Mouse (Mus musculus) stomach, postnatal 0 days (tissue): ENCODE measurements around the gene Sfxn5. TPM values are rescaled to one million over a fixed set of nuclear protein-coding genes. Genes with fewer than 3 reads are reported as not detected.

Source experiments
- ATAC-seq: fragments of 200-750 bp; cut with Nextera tagmentation; 2 replicates; pipeline ENCODE4 v1.8.0; 2017; ENCODE audit not compliant: low FRiP score, low TSS enrichment
- DNase-seq: peaks from one replicate; pipeline ENCODE4 v3.0.0-alpha.2; 2016; ENCODE audit warnings: low spot score
- H3K27ac ChIP-seq: fragments of 300-500 bp; sonication (generic); replicated peaks from 2 replicates; pipeline ENCODE4 v1.5.1; 2014; ENCODE audit warnings: mild to moderate bottlenecking, control low read depth
- H3K27me3 ChIP-seq: fragments of 300-500 bp; sonication (generic); 2 replicates; pipeline ENCODE4 v1.6.1; 2014; ENCODE audit warnings: low read length; ENCODE audit not compliant: control insufficient read depth, insufficient read depth
- H3K36me3 ChIP-seq: fragments of 300-500 bp; sonication (generic); 2 replicates; pipeline ENCODE4 v1.6.1; 2014; ENCODE audit warnings: low read length, mixed read lengths; ENCODE audit not compliant: control insufficient read depth, insufficient read depth
- H3K4me1 ChIP-seq: fragments of 300-500 bp; sonication (generic); replicated peaks from 2 replicates; pipeline ENCODE4 v1.6.1; 2014; ENCODE audit warnings: antibody characterized with exemption; ENCODE audit not compliant: control insufficient read depth, insufficient read depth
- H3K4me2 ChIP-seq: fragments of 300-500 bp; sonication (generic); replicated peaks from 2 replicates; pipeline ENCODE4 v1.6.1; 2014; ENCODE audit warnings: low read depth, mild to moderate bottlenecking, control low read depth, moderate library complexity
- H3K4me3 ChIP-seq: fragments of 300-500 bp; sonication (generic); 2 replicates; pipeline ENCODE4 v1.5.1; 2014; ENCODE audit warnings: low read depth, low read length, control low read depth
- H3K9ac ChIP-seq: fragments of 300-500 bp; sonication (generic); 2 replicates; pipeline ENCODE4 v1.6.1; 2014; ENCODE audit warnings: mild to moderate bottlenecking, low read length, control low read depth, mixed read lengths
- H3K9me3 ChIP-seq: fragments of 300-500 bp; sonication (generic); 2 replicates; pipeline ENCODE4 v1.6.1; 2016; ENCODE audit warnings: low read length; ENCODE audit not compliant: control insufficient read depth
- CTCF ChIP-seq: IDR thresholded peaks from 2 replicates; pipeline ENCODE4 v1.5.1; 2016; ENCODE audit warnings: antibody characterized with exemption, low read depth, mild to moderate bottlenecking, moderate library complexity
- EP300 ChIP-seq: optimal IDR thresholded peaks from 2 replicates; pipeline ENCODE3; 2016; ENCODE audit warnings: antibody characterized with exemption
- WGBS: fragments of 180-500 bp; shearing (Covaris S2); extraction: QIAGEN DNeasy Blood & Tissue Kit; methylation state at CpG from one replicate; pipeline ENCODE4 v1.1.7; 2014; 5-methylcytosine and 5-hydroxymethylcytosine counted together
- microRNA-seq: library from miRNA; unstranded; fragments of <30 nt; microRNA quantifications from one replicate; pipeline ENCODE4, GENCODE M21; 2016
- polyA plus RNA-seq: library from polyadenylated mRNA; unstranded; fragments of >200 nt; fragmentation: Nextera tagmentation; extraction: Ambion mirVana; gene quantifications from 2 replicates; pipeline ENCODE4 v1.2.1, GENCODE M21; 2015

Gene Sfxn5
- polyA plus RNA-seq, 1 experiment from 2014 or later = 8.4 TPM

- 5% methylated on average over 33 of the region's 33 CpGs for WGBS
- Histone ChIP-seq H3K4me1 (no peaks in the 10 kb centered on the region), H3K27ac (no peak overlapping the region), H3K4me2 (no peak overlapping the region), H3K36me3 (no peaks in the 10 kb centered on the region), H3K9ac (no peak overlapping the region), H3K27me3 (peaks cover 25% of the 10 kb centered on the region), H3K4me3 (peak overlapping the region; percentile 16; the same call in 1 of the 2 replicates), H3K9me3 (no peaks in the 10 kb centered on the region)
- DNase-seq (no peak), ATAC-seq (no peak)
- no peak for TF ChIP-seq CTCF
- no peak for TF ChIP-seq EP300
Observed at GRCm38 (mm10) chr6:85186033-85186743, 147.0 kb downstream of the Sfxn5 start.

GRCm38 (mm10) chr6:85183951-85184350 is 149.3 kb downstream of the Sfxn5 start:
- TF ChIP-seq EP300 = no peak
- no peak for TF ChIP-seq CTCF
- Histone ChIP-seq H3K27me3 (peaks cover 13% of the 10 kb centered on the region), H3K27ac (no peak overlapping the region), H3K4me3 (no peak overlapping the region), H3K9me3 (no peaks in the 10 kb centered on the region), H3K9ac (no peak overlapping the region), H3K36me3 (no peaks in the 10 kb centered on the region), H3K4me2 (no peak overlapping the region), H3K4me1 (no peaks in the 10 kb centered on the region)
- DNase-seq (no peak), ATAC-seq (no peak)
- 61% methylated on average over 3 of the region's 3 CpGs for WGBS

GRCm38 (mm10) chr6:85180036-85180435 is 153.2 kb downstream of the Sfxn5 start:
- H3K36me3 ChIP-seq = no peaks in the 10 kb centered on the region
- no peaks in the 10 kb centered on the region for H3K4me1 ChIP-seq
- TF ChIP-seq CTCF (no peak), EP300 (no peak)
- WGBS = 54% methylated on average over 2 of the region's 2 CpGs
- H3K4me3 ChIP-seq = no peak overlapping the region
- H3K27me3 ChIP-seq = no peaks in the 10 kb centered on the region; the same call in 1 of the 2 replicates
- DNase-seq = no peak
- H3K9ac ChIP-seq = no peak overlapping the region
- H3K9me3 ChIP-seq = no peaks in the 10 kb centered on the region
- no peak overlapping the region for H3K4me2 ChIP-seq
- no peak for ATAC-seq
- no peak overlapping the region for H3K27ac ChIP-seq

- no peak overlapping the region for H3K9ac ChIP-seq
- no peaks in the 10 kb centered on the region for H3K9me3 ChIP-seq
- H3K27ac ChIP-seq = no peak overlapping the region
- H3K36me3 ChIP-seq = no peaks in the 10 kb centered on the region
- TF ChIP-seq CTCF (peak; percentile 31), EP300 (no peak)
- H3K4me1 ChIP-seq = no peaks in the 10 kb centered on the region
- no peak overlapping the region for H3K4me2 ChIP-seq
- H3K4me3 ChIP-seq = no peak overlapping the region
- H3K27me3 ChIP-seq = no peaks in the 10 kb centered on the region; the same call in 1 of the 2 replicates
- DNase-seq (no peak), ATAC-seq (no peak)
- WGBS = 69% methylated on average over 3 of the region's 3 CpGs
Observed at GRCm38 (mm10) chr6:85179569-85179968, 153.7 kb downstream of the Sfxn5 start.

- no peak overlapping the region for H3K4me3 ChIP-seq
- no peak overlapping the region for H3K9ac ChIP-seq
- no peaks in the 10 kb centered on the region for H3K27me3 ChIP-seq
- DNase-seq (no peak), ATAC-seq (no peak)
- H3K27ac ChIP-seq = no peak overlapping the region
- WGBS = 61% methylated on average over 11 of the region's 11 CpGs
- H3K4me1 ChIP-seq = no peaks in the 10 kb centered on the region
- no peaks in the 10 kb centered on the region for H3K36me3 ChIP-seq
- no peaks in the 10 kb centered on the region for H3K9me3 ChIP-seq
- no peak overlapping the region for H3K4me2 ChIP-seq
- TF ChIP-seq EP300 = no peak
- no peak for TF ChIP-seq CTCF
Observed at GRCm38 (mm10) chr6:85165440-85165921, 167.7 kb downstream of the Sfxn5 start.

Small RNA genes lying within 50 kb of the gene (microRNA-seq; reads per million reads assigned to microRNA genes)
- gene Mir705 = not detected

Other genes with a start within 250 kb of the Sfxn5 start
- gene Spr, start 195.7 kb downstream of the Sfxn5 start, polyA plus RNA-seq = 58.8 and 62.1 TPM in 2 replicates
- not detected in 2 replicates for gene Emx1, start 146.0 kb downstream of the Sfxn5 start, polyA plus RNA-seq
- 7.6 and 8.3 TPM in 2 replicates for gene Rab11fip5, start 41.2 kb upstream of the Sfxn5 start, polyA plus RNA-seq
- not detected in 2 replicates for gene Noto, start 90.5 kb upstream of the Sfxn5 start, polyA plus RNA-seq
- gene Smyd5, start 98.6 kb upstream of the Sfxn5 start, polyA plus RNA-seq = 14.1 and 14.7 TPM in 2 replicates
- 214 and 219 TPM in 2 replicates for gene Cct7, start 118.1 kb upstream of the Sfxn5 start, polyA plus RNA-seq
- gene Pradc1, start 118.5 kb upstream of the Sfxn5 start, polyA plus RNA-seq = 35.3 and 35.5 TPM in 2 replicates
- 0.10 and 0.16 TPM in 2 replicates for gene Fbxo41, start 169.6 kb upstream of the Sfxn5 start, polyA plus RNA-seq
- not detected in 2 replicates for gene Egr4, start 180.2 kb upstream of the Sfxn5 start, polyA plus RNA-seq